Mouse (Mus musculus) gonadal fat pad, adult 2 months (tissue): Measurements from ENCODE around the gene Klhl29. TPM values are rescaled to one million over a fixed set of nuclear protein-coding genes. Genes with fewer than 3 reads are reported as not detected.
A peak's percentile ranks its signal among the peaks of the same experiment; 100 is the strongest.

ENCODE experiments used
- DNase-seq: peaks from one replicate; pipeline ENCODE4 v3.0.0-alpha.2; 2012; ENCODE audit warnings: low read depth
- polyA plus RNA-seq: library from polyadenylated mRNA; depleted of rRNA; stranded (reverse); fragments of >200 nt; gene quantifications from 2 replicates; pipeline ENCODE4 v1.2.3, GENCODE M21; 2012

The Klhl29 gene
- polyA plus RNA-seq, 1 experiment, result 4.6 TPM

DNA sequence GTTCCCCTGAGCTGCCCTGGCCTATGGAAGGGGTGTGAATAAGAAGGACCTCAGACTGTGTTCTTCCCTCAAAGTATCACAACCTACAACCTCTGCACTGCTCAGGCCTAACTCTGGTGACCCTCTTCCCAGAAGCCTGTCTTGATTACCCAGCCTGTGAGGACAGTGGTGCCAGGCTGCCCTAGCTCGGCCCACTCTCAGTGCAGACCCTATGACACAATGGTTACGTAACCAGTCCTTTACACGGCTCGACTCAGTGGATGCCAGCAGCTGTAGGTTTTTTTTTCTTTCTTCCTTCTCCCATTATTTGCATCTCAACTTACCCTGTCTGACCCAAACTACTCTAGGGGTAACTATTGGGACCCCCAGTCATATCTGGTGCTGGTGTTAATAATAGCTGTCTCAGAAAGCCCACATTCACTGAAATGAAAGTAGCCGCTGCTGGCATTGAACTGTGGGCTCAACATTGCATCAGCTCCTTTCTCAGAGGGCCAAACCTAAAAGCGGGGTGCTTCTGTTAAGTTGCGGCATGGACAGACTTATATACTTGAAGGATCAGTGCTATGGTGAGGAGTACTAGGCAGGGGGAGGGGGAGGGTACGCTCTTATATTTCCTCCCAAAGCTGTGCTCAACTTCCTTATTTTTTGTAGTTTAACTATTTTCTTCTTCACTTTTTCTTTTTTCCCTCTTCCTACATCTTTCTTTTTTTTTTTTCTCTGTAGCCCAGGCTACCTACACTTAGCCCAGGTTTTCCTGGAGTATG lies 152.9 kb downstream of the Klhl29 start:
- DNase-seq, result no peak

DNA sequence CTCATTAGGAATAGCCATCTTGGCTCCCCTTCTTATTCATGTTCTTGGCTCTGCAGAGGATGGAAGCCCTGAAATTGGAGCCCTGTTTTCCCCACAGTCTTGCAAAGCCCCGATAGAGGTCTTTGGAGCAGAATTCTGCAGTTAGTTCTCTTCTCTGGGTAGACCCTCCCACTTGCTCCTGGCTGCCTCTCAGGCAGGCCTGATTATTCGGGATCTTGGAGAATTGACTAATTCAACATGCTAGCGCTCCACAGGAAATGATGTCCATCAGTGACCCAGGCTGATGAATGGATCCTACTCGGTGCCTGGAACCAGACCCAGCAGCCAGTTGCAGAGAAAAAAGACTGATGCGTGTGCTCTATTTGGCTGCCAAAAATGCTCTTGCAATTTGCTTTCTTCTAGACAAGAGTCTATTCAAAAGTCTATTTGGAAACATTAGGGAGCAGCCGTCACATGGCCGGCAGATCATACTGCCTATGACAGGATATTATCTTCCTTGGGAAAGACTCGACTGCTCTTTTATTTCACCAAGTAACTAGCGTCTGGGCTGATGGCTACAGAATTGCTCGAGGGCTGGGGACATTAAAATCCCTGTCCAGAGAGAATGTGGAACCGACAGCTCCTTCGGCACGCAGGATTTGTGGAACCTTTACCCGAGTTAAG lies 155.4 kb downstream of the Klhl29 start:
- DNase-seq, result no peak

DNA sequence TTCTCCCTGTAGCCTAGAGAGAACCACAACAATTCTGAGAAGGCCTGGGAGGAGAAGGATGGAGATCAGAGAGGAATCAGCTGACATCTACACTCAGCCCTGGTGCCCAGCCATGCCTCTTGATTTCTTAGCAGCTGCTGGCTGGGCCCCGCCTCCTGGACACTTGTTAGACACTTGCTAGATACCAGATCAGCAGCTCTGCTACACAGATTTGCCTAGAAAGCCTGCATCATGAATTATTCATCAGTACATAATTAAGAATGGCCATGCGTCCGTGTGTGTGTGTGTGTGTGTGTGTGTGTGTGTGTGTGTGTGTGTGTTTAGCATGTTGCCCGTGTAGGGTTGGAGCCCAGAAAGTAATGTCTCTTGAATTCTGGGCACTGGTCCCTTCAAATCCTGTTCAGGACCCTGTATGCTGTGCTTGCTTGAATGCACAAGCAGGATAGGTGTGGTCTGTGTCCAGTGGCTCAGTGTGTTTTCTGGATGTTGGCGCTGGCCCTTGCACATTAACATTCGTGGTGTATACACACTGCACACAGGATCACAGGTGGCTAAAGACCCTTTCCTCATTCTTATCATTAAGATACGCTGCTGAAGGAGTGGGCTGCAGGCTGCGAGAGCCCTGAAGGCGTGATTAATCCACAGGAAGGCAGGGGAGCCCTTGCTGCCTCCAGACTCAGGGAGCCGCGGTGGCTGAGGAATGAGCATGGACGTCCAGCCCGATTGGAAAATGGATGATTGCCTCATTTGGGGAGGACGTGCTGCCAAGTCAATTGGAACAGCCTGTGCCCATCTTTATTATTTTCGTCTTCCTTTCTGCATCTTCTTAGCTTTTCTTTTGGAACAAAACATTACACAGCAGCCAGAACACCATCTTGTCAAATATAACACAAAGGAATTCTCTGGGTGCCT lies 159.4 kb downstream of the Klhl29 start:
- no peak for DNase-seq

DNA sequence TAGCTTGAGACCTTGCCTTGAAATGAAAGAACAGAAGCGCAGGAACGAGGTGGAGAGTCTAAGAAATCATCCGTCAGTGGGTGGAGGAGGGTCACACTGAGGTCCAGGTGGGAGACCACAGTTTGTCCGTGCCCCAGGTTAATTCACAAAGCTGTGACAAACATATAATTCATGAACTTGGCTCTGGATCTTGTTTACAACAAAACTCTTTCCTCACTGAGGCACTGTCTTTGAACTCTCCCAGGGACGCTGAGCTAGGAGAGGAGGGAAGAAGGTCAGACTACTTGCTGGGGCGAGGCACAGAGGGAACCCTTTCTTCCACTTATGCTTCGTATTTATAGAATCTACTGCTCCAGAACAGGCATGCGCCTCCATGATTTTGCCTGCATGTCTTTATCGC lies 161.2 kb downstream of the Klhl29 start:
- no peak for DNase-seq

DNA sequence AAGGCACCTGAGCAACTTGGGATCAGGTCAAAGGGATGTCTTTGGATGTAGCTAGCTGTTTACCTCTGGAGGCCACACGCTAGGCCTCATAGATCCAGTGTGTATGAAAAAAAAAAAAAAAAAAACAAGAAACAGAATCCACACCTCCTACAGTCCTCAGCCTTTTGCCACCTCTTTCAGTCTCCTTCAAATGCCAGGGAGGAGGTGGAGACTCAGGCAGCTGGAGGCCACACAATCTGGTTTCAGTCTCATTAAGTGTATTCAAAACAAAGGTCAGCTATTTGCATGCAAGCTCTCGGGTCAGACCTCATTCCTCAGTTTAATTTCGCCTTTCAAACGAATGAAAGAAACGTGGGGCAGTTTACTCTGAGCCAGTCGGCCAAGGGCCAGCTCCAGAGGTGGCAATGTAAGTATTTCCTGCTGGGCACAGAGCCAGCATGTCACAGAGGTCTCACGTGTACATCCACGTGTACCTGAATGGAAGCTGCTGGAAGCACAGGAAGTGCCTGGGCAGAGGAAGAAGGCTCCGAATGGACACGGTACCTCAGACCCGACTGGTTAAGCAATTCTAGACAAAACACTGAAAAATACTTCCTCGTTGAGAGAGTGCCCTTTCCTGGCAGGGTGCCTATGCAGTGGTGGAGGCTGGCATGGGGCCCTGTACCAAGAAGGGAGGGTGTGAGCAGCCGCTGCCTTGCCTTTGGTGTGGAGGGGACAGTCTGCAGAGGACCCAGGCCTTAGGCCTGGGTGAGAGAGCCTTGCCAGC lies 162.0 kb downstream of the Klhl29 start:
- peak; percentile 50 for DNase-seq

DNA sequence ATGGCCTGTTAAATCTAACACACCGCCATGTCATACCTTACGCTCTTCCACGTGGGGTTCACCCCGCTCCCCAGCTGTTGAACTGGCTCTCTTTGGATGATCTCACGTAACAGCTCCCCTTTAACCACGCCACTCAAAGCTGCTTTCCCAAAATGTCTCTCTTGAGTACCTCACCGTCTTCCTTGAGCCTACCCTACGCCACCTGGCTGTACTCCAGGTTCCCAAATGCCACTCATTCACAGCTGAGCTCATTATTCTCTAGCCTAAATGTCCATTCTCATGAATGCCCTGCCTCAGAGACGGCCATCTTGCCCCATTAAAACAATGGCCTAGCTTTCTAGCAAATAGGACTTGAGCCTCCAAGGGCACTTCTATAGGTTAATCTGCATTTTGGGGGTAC lies 163.6 kb downstream of the Klhl29 start:
- no peak for DNase-seq

DNA sequence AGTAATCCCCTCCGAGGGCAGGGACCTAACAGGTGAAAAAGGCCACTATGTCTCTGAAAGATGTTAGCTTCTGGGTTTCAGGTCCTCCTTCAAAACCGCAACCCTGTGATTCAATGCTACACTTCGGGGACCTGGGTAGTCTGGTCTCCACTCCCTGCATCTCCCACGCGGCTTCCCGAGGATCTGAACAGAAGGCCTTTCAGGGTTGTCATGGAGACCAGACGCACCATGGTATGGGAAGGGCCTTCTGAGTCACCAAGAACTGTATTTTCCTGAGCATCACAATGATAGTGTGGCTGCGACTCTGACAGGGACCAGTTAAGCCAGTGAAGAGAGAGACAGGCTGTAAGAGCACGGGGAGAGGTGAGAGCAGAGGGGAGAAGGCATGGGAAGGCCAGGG lies 164.7 kb downstream of the Klhl29 start:
- no peak for DNase-seq

DNA sequence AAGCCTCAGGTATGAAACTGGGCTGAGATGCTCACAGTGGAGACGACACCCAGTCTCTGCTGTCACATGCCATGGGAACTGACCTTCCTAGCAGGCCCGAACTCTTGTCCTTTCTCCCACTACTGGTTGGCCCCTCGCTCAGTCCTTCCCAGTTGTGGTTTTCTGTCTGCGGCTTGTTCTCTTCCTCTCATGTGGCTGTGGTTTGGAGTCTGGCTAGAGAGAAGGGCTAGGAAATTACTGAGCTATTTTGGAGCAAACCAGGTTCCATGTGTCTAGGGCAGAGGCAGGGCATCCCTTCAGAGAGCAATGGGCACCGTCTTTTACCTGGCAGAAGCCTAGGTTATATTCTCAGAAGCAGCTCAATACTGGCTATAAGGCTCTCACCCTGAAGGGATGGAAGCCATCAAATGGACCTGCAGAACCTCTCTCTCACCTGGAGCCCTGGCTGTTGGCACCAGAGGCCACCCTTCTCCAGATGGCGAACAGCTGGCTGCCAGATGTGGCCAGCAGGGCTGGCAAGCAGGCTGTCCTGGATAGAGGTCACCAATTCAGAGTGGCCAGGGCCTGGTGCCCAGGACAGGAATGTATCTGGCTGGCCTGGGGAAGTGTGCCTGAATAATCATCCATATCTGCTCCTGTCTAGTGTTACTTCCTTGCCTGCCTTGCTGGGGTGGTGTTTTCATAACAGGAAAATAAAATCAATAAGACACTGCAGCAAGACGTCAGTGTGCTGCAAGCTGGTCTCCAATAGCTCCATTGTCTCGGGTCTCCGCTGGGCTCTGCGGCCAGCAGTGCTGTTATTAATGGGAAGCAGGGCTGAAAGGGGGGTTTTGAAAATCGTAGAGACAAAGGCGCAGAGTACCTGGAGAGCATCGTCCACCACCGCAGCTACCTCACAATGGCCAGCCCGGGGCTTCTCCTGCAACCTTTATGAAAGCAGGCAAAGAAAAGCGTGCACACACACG lies 167.3 kb downstream of the Klhl29 start:
- no peak for DNase-seq

DNA sequence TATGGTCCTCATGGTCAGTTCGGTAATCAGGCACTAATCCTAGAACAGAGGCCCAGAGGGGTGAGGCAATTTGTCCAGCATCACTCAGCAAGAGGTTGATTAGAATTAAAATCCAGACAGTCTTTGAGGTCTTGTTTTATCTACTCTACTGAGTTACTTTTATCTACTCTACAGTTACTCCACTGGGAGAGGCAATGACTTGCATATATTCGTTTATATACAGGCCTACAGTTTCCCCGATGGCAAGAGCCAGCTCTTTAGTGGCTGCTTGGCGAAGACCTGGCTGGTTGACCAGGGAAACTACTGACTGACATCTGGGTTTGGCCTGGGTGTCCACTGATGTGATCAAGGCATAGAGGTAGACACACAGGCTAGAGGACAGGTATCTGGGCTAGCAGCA lies 168.3 kb downstream of the Klhl29 start:
- DNase-seq, result no peak

DNA sequence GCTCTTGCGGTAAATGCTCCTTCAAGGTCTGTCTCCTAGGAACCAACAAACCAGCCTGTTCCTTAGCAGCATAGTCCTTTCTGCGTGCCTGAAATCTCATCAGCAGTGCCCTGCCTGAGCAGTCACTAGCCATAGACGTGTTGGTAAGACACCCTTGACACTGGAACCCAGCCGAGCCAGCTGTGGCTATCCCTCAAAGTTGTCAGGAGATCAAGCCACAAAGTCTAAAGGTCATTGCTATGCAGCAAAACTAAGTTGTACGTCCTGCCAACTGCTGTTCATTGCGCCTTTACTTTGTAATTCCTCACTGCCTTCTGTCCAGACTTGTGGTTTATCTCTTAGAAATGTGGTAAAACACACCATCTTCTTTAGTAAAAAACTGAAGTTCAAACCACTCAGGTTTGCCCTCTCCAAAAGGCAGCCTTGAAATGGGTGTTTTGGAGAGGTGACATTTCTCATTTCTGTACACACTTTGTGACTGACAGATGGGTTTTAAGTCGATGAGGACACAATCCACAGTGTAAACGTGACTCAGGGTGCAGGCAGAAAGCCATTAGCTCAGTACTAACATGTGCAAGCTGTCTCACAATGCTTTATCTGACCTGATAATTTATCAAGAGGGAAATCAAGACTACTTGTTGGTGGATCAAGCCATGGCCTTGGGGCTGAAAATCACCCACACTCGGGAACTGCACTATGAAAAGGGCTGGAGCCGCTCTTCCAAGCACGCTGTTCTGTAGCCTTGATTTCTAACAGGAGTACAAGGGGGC lies 171.2 kb downstream of the Klhl29 start:
- no peak for DNase-seq

DNA sequence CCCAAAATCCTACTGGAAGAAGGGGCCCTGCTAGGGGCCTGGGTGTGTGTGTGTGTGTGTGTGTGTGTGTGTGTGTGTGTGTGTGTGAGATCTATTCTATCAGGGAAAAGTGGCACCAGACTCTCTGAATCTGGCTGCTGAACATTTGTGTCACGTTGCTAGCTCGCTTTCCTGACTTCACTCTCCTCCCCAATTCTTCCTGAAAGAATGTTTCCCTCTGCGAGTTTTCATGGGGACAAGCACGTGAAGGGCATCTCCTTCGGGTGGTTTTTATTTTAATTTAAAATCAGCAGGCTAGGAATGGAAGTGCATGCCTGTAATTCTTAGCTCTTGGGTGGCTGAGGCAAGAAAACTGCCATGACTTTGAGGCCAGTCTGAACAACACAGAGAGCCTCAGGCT lies 172.1 kb downstream of the Klhl29 start:
- DNase-seq, result no peak

DNA sequence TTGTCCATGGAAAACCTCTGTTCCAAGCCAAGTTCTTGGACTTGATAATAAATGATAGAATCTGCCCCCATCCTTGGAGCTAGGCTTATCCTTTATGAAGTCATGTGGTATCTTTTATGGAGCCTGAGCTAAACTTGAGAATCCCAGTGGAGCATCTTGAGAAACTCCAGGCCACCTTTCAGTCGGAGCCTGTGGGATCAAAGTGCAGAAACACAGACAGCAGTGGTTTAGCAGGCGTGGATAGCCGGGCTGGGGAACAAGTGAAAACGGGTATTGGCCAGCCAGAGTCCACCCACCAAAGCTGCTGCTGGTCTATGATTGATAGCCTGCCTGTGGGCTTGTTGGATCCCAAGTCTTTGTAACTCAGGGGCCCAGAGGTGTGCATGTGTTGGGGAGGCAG lies 177.2 kb downstream of the Klhl29 start:
- DNase-seq, result no peak

DNA sequence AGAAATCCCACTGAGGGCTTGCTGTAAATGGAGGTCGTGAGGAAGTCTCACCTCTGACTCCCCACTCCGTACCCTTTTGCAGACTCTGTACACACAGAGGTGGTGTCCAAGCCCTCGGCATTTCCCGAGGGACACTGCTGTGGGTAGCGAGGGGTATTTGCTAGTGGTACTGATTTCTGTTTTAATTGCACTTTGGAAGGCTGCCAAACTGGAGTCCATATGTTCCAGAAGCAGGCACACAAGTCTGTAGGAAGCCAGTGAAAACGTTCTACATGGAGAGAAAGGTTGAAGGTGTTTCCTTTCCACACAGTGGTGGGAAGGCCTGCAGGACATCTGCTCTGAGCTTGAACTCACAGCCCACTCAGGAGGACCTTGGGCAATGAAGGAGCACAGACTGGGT lies 181.3 kb downstream of the Klhl29 start:
- DNase-seq, result no peak

DNA sequence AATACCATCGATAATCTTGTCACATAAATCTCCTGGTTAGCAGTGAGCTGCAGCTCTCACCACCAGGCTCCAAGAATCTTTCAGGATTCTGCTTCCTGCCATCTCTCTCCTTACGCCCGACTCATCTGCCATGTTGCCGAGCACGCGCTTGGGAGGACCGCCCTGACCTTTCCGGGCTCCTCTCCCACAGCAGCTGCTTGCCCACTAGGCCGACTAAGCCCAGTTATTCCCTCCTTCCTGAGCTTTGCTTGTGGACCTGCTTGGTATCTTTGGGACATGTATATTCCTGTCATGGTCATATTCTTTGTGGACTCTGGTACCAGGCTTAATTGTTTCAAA lies 183.1 kb downstream of the Klhl29 start:
- DNase-seq, result no peak

DNA sequence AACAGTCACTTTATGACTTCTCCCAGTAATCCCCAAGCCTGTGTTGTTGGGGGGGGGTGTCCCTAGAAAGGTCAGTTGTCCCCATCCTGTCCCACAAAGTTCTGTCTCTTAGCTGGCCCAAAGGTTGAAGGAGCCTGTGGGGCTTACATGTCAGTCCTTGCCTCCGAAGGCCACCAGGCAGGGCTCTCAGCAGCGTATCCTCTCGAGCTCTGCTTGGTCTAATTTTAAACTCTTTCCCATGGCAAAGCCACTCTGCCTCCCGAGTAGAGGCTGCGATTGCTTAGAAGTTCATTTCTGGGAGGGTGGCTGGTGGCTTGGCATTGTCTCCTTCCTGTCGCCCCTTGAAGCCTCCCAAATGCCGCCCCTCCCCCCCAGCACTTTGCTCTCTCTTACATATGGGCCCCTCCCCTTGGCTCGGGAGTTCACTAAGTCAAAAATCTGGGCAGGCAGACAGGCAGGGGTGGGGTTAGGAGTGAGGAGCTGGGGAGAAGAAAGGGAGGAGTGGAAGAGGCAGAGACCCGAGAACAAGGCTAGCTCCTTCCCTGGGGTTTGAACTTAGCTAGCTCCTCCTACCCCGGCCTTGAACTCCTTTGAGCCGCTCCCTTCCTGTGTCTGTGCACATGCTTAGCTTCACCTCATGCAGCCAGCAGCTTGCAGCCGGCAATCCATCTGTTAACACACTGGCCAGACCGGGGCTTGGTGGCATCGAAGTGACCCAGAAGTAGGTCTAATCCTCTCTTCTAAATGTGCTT lies 183.7 kb downstream of the Klhl29 start:
- no peak for DNase-seq

DNA sequence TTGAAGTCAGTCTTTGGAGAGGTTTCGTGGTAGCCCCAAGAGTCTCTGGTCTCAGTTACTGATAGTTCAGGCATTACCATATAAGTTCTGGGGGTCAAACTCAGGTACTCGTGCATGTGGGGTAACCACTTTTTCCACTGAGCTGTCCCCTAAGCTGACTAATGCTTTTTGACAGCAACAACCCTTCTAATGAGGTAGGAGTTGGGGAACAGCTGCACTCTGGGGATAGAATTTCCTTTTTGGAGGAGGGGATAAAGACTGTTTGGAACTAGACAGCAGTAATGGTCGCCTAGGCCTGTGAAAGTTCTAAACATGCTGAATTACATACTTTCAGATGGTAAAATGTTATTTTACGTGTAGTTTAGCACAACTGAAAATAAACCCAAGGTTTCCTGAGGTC lies 184.3 kb downstream of the Klhl29 start:
- DNase-seq, result no peak

DNA sequence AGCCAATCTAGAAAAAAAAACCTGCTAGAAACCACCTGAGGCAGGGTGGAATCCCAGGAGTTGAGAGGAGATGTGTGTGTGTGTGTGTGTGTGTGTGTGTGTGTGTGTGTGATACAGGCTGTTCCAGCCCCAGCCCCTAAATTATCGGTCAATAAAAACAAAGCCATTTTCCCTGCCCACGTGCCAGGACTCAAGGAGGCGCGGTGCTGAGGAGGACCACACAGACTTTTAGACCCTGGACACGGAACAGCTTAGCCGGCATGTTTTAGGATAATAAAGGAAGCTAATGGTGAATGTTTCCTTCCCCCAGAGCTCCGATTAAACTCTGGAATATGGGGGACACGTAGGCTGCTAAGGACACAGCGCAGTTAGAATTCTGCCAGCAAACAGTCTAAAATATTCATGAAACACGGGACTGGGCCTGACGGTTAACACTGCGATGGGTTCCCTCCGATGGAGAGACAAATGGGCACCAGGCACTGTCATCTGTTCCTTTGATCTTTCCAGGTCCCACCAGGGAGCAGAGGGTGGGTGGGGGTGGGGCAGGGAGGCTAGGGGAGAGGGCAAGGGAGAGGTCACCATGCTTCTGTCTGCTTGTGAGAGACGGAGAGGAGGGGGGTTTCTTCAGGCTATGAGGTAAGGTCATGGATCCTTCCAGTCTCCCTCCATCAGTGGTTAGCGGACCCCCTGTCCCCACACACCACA lies 185.9 kb downstream of the Klhl29 start:
- no peak for DNase-seq

DNA sequence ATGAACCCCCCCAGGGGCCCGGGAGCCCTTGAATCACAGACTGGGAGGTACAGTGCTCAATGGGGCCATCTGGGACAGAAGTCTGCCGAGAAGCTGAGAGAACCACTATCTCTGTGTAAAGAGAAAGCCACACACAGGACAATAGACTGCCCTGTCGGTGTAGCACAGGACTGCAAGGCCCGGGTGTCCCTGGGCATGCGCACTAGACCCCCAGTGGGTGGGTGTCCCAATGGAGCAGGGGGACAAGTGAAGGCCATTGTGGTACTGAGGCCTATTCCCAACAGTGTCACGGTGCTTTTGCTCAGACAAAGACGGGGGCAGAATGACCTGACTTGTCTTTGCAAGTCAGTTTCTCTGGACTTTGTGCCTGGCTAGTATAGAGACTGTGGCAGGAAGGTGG lies 186.6 kb downstream of the Klhl29 start:
- DNase-seq, result no peak
